21 mouse cellular contexts compared by ENCODE assay signal in genomic region chr1:192277801-192278385, GRCm38 (mm10).
DNase-seq lines count a peak whose midpoint lies in the region; ATAC-seq lines count a peak whose summit lies in the region.
"Had no signal": no experiment of that assay in that cellular context is flagged by ENCODE, and none has a peak within 500 bp of the region (broad histone marks: within the 10 kb centered on the region; RNA-seq: fewer than 3 reads in every experiment).

No protein-coding gene starts in this region.

- H3K9ac ChIP-seq in midbrain, embryonic 11.5 days (ENCODE audit: low read length), result no peak overlapping the region
- H3K9ac ChIP-seq: forebrain, embryonic 12.5 days; heart, embryonic 13.5 days had no signal

- ATAC-seq in frontal cortex, adult (ENCODE audit: low TSS enrichment), result peak; percentile 39
- ATAC-seq in midbrain, embryonic 11.5 days (ENCODE audit: low FRiP score), result no peak
- ATAC-seq: forebrain, embryonic 16.5 days; hindbrain, embryonic 16.5 days had no signal

- H3K4me2 ChIP-seq in midbrain, embryonic 11.5 days, result no peak overlapping the region
- H3K4me2 ChIP-seq: forebrain, embryonic 12.5 days; heart, embryonic 13.5 days had no signal

- WGBS in midbrain, embryonic 11.5 days, result 49% methylated on average over 5 of the region's 5 CpGs
- 49% methylated on average over 5 of the region's 5 CpGs for WGBS in midbrain, embryonic 10.5 days

- H3K4me1 ChIP-seq in midbrain, embryonic 11.5 days (ENCODE audit: control insufficient read depth, insufficient read depth, low read length), result 0 out of 2 replicates have a peak, but pooled peaks cover 2% of the 10 kb centered on the region
- peaks cover 10% of the 10 kb centered on the region for H3K4me1 ChIP-seq in midbrain, embryonic 10.5 days
- H3K4me1 ChIP-seq: heart, embryonic 13.5 days had no signal

- no peak overlapping the region for H3K4me3 ChIP-seq in midbrain, embryonic 11.5 days (ENCODE audit: low read depth, low read length)
- H3K4me3 ChIP-seq in midbrain, embryonic 10.5 days, result no peak overlapping the region
- H3K4me3 ChIP-seq: forebrain, embryonic 12.5 days; gastrocnemius, adult 2 months; heart, embryonic 13.5 days had no signal

- H3K36me3 ChIP-seq in midbrain, embryonic 11.5 days (ENCODE audit: control insufficient read depth, insufficient read depth, low read length), result no peaks in the 10 kb centered on the region
- H3K36me3 ChIP-seq in midbrain, embryonic 10.5 days, result no peaks in the 10 kb centered on the region
- H3K36me3 ChIP-seq: forebrain, embryonic 12.5 days; heart, embryonic 13.5 days had no signal

- no peaks in the 10 kb centered on the region for H3K9me3 ChIP-seq in midbrain, embryonic 11.5 days (ENCODE audit: control insufficient read depth, low read length)
- no peaks in the 10 kb centered on the region for H3K9me3 ChIP-seq in midbrain, embryonic 10.5 days (replicated peaks)
- H3K9me3 ChIP-seq: forebrain, embryonic 12.5 days; heart, embryonic 13.5 days had no signal

- H3K27me3 ChIP-seq in midbrain, embryonic 11.5 days (ENCODE audit: control insufficient read depth, insufficient read depth, low read length), result no peaks in the 10 kb centered on the region
- peaks cover 8% of the 10 kb centered on the region; the same call in 1 of the 2 replicates for H3K27me3 ChIP-seq in midbrain, embryonic 10.5 days (ENCODE audit: low read depth, poor library complexity, severe bottlenecking)
- H3K27me3 ChIP-seq: forebrain, embryonic 12.5 days had no signal

- DNase-seq in frontal cortex, postnatal 10 days (ENCODE audit: low spot score in 2 of 2), result no peak
- DNase-seq in midbrain, embryonic 11.5 days (ENCODE audit: low spot score, missing footprints), result peak; percentile 75
- DNase-seq in midbrain, embryonic 10.5 days (ENCODE audit: low spot score), result no peak
- peak; percentile 54 for DNase-seq in retina, adult 2 months (ENCODE audit: low read depth, low spot score)
- no peak for DNase-seq in cerebellum, postnatal 36 days
- no peak for DNase-seq in B cell, adult 2 months
- no peak for DNase-seq in thymus, postnatal 10 days (ENCODE audit: low spot score in 2 of 2)
- DNase-seq: adrenal gland, adult 8-10 months; adrenal gland, postnatal 36 days; cerebellum, adult 11-12 months; cerebellum, adult 9-10 months; cerebellum, postnatal 25 days; gastrocnemius, adult 2 months; gastrocnemius, postnatal 36 days; heart, adult 11 months; heart, postnatal 36 days had no signal

- H3K27ac ChIP-seq in midbrain, embryonic 11.5 days (ENCODE audit: low read depth, low read length), result no peak overlapping the region
- H3K27ac ChIP-seq in midbrain, embryonic 10.5 days (replicated peaks), result no peak overlapping the region
- H3K27ac ChIP-seq: forebrain, embryonic 12.5 days; gastrocnemius, adult 2 months; heart, embryonic 13.5 days had no signal

Comparison
In these comparisons a context has a peak if more than half of its experiments do, and no peak if none do; other contexts are left out.
1. DNase-seq: peak in midbrain, embryonic 11.5 days (single experiment) and retina, adult 2 months (single experiment); none in frontal cortex, postnatal 10 days (0 of 2), midbrain, embryonic 10.5 days (single experiment), cerebellum, postnatal 36 days (0 of 2), B cell, adult 2 months (0 of 2) and thymus, postnatal 10 days (0 of 2).